Mouse (Mus musculus) mesoderm, embryonic 11.5 days (tissue): ENCODE data around the gene Rab22a.
A peak's percentile ranks its signal among the peaks of the same experiment; 100 is the strongest.

Experiments
- DNase-seq: peaks from one replicate; pipeline ENCODE4 v3.0.0-alpha.2; 2012; ENCODE audit warnings: low read depth, low spot score

Gene Rab22a

DNA sequence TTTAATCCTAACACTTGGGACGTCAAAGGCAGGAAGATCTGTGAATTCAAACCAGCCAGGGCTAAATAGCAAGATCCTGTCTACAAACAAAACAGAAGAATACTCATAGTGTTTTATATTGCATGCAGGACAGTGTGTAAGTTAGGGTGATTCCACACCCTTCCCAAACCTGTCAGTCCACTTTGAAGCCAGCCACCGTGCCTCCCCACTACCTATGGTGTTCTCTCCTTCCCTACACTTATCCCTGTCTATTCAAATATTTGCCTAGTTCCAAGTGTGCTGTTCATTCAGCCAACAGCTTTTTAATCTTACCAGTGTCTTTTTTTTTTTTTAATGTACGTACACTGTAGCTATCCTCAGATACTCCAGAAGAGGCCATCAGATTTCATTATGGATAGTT, 7.3 kb downstream of the Rab22a start:
- DNase-seq = no peak

- no peak for DNase-seq
Observed at GRCm38 (mm10) chr2:173672328-173672896, 12.9 kb downstream of the Rab22a start.

GRCm38 (mm10) chr2:173673469-173673868, 13.9 kb downstream of the Rab22a start:
- no peak for DNase-seq

- no peak for DNase-seq
Observed at GRCm38 (mm10) chr2:173678593-173678992, 19.0 kb downstream of the Rab22a start.

GRCm38 (mm10) chr2:173679217-173679616, 19.7 kb downstream of the Rab22a start:
- no peak for DNase-seq

DNA sequence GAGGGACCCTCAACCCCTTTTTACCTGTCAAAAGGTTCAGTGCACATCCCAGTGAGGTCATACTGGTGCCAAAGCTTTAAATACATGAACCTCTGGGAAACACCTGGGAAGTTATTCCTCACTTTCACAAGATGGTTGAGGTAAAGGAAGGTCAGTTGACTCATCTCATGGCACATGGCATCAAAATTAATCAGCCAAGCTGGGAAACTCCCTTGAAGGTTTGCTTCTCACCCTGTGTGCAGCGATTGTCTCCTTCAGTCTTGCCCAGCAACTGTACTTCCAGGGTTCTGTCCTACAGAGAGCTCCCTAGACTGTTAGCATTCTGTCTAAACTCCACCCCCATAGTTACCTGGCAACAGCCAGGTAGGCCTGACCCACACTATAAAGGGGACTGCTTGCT, 20.6 kb downstream of the Rab22a start:
- DNase-seq = no peak

- DNase-seq = no peak
Observed at GRCm38 (mm10) chr2:173682773-173683172, 23.2 kb downstream of the Rab22a start.

DNA sequence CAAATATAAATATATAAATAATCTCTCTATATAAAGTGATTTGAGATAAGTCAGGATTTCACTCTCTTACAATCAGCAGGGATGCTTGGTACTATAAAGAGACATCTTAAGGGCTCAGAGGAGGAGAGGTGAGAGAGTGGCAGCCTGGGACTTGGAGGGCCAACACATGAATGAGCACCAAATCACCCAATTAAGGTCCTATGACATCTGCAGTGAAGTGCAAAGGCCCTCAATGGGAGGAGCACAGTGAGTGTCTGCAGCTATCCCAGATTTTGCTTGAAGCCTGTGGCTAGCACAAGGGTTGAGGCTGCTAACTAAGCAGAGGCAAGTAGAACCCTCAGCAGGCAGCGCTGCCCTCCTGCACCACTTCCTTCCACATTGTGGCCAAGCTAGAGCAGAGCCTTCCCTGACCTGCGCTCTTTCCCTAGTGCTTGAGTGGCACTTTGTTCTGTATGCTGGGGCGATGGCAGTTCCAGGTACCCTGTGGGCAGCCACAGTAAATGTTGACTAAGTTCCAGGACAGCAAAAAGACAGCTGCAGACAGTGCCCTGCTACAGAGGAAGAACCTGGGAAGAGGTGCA, 26.3 kb downstream of the Rab22a start:
- DNase-seq = no peak

- DNase-seq = no peak
Observed at GRCm38 (mm10) chr2:173687363-173687762, 27.8 kb downstream of the Rab22a start.

GRCm38 (mm10) chr2:173689835-173690234, 30.3 kb downstream of the Rab22a start:
- DNase-seq = no peak

- DNase-seq = no peak
Observed at GRCm38 (mm10) chr2:173691748-173692147, 32.2 kb downstream of the Rab22a start.

GRCm38 (mm10) chr2:173692693-173693092, 33.1 kb downstream of the Rab22a start:
- no peak for DNase-seq

DNA sequence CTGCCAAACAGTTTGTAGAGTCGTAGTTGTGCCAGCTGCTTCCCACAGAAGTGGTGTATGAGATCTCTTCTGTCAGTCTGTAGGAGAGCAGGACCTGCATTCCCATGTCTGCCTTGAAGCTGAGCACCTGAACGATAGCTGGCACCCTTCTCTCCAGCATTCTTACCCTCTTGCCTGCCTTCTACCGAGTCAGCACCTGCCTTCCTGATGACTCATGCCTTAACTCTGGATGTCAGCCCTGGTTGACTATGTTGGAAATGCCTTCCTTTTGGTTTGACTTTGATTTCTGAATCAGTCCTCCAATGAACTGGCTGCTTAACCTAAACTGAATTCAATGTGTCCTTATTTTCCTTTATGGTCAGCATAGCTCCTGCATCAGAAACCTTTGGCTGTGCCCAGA, 39.3 kb downstream of the Rab22a start:
- no peak for DNase-seq

- DNase-seq = peak; percentile 30
Observed at GRCm38 (mm10) chr2:173702096-173702866, 42.7 kb downstream of the Rab22a start.

- DNase-seq = no peak
Observed at GRCm38 (mm10) chr2:173702867-173703237, 43.3 kb downstream of the Rab22a start.

GRCm38 (mm10) chr2:173705827-173706551, 46.4 kb downstream of the Rab22a start:
- no peak for DNase-seq

DNA sequence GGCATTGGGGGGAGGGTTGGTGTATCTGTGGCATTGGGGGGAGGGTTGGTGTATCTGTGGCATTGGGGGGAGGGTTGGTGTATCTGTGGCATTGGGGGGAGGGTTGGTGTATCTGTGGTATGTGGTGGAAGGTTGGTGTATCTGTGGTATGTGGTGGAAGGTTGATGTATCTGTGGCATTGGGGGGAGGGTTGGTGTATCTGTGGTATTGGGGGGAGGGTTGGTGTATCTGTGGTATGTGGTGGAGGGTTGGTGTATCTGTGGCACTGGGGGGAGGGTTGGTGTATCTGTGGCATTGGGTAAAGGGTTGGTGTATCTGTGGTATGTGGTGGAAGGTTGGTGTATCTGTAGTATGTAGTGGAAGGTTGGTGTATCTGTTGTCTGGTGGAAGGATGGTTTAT, 48.1 kb downstream of the Rab22a start:
- DNase-seq = peak; percentile 34

GRCm38 (mm10) chr2:173710193-173710592, 50.6 kb downstream of the Rab22a start:
- no peak for DNase-seq

- no peak for DNase-seq
Observed at GRCm38 (mm10) chr2:173712656-173713055, 53.1 kb downstream of the Rab22a start.

DNA sequence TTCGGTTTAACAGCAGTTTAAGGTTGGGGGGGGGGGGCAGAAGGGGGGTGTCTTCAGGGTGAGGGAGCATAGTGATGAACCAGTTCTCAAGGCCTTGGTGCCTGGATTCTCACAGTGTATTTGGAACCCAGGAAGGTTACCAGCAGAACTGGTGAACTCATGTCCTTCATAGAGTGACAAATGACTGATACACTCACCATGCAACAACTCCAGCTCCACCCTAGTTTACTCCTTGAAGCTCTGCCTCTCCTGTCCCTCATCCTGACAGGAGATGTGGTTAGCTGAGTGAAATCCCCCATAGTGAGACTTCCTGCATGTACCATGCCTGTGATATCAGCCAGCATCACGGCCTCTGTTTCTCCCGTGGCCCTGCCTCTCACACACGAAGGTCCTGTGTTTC, 53.7 kb downstream of the Rab22a start:
- no peak for DNase-seq

DNA sequence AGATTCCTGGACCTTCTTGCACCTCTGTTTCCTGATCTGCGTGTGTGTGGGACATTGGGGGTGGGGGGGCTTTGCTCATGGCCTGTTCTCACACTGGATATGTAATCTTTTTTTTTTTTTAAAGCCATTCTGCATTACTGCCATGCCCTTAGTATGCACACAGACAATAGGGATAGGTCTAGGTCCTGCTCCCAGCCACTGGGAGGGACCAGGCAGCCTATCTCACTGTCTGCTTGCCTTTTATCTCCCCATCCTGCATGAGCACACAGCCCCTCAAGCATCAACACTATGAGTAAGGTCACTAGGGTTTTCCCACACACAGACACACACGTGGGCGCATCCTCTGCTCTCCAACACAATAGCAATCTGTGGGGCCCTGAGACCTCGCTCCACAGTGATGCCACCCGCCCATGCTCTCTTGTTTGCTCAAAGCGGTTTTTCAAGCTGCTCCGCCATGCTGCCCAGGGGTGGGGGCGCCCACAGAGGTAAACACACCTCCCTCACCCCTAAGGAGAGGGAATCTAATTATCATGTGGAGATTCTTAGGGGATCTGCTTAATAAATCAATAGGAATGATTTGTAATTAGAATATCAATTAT, 55.2 kb downstream of the Rab22a start:
- DNase-seq = no peak

- no peak for DNase-seq
Observed at GRCm38 (mm10) chr2:173716966-173717365, 57.4 kb downstream of the Rab22a start.
